Mouse (Mus musculus) c-Kit-negative CD71-positive TER-119-positive erythroid progenitor cells, embryonic 14.5 days (primary cell): Measurements from ENCODE around the gene Nxph4.

Experiments used
- DNase-seq: peaks from one replicate; pipeline ENCODE4 v3.0.0-alpha.2; 2013; ENCODE audit warnings: low read depth, low spot score

Gene Nxph4

DNA sequence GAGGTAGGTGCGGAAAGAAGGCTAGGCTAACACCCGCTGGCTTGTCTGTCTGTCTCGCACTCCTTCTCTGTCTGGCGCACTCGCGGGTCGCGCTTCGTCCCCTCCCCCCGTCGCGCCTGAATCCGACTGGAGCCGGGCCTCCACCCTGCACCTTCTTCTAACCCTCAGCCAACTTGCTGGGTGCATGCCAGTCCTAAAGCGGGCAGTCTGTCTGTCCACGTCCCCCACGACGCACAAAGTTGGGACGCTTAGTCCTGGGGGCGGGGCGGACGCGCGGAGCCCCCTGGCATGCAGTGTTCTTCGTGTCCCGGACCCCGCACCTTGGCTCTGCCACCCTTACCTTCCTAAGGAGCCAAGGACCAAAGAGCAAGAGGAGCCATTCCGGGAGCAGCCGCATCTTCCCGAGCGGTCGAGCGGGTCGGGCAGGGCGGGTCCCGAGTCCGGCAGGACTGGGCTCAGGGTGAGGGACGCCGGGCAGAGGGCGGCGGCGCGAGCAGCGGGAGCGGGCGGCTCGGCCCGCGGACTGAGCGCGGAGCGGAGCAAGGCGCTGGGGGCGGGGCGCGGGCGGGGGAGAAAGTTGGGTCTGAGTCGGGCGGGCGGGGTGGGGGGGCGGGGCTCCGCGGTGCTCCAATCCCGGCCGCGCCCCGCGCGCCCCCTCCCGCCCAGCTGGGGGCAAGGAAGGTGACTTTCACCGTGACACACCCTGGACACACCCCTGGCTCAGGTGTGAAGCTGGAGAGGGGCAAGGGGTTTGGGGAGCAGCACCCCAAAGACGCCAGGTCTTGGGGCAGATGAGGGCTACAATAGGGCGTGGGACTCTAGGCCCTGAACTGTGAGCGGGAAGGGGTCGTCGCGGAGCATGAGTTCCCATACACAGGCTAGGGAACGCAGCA, at the start of gene Nxph4:
Gene Nxph4 (minus strand): TSS at position 524 of the 893 bp plus-strand sequence.
- no peak for DNase-seq

DNA sequence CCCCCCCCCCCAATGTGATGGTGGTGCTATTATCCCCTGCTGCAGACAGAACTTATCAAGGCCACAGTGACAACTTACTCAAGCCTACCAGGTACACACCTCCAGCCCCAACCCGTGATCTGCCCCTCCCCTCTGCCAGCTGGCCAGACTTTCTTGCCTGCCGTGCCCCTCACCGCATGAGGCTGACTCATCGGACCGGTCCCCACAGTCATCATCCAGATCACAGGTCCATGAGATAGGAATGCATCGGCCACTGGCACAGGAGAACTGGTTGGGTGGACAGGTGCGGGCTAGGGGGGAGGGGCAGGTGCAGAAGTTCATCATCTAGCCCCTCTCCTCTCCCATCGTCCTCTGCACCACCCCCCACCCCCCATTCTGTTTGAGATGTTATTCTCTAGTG, 49.3 kb upstream of the Nxph4 start:
- DNase-seq: no peak

DNA sequence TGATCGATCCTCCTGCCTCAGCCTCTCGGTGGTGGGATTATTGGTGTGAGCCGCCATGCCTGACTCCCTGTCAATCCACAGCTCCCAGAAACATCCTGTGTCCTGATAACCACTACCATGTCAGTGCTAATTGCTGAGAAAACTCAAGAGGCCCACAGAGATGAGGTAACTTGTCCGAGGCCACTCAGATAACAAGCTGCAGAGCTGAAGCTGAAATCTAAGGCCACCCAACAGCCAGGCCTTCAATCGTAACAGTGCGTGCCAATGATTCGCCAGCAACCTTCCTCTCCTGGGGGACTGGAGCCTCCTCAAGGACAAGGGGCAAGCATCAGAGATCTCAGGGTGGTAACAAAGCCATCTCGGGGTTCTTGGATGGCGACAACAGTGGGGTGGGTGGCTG, 46.9 kb upstream of the Nxph4 start:
- DNase-seq: no peak

DNA sequence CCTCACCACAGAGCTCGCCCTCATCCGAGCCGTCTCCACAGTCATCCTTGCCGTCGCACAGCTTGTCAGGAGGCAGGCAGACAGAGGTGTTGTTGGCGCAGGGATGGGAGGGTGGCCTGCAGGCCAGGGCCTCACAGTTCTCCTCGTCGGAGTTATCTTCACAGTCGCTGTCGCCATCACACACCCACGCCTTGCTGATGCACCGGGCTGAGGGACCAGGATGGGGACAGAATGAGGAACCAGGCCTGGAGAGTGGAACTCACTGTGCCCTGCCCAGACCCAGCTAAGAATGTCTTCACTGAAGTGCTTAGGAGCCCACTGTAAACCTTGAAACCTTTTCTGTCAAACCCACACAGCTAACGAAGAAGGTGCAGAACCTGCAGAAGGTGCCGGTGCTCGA, 43.6 kb upstream of the Nxph4 start:
- no peak for DNase-seq

DNA sequence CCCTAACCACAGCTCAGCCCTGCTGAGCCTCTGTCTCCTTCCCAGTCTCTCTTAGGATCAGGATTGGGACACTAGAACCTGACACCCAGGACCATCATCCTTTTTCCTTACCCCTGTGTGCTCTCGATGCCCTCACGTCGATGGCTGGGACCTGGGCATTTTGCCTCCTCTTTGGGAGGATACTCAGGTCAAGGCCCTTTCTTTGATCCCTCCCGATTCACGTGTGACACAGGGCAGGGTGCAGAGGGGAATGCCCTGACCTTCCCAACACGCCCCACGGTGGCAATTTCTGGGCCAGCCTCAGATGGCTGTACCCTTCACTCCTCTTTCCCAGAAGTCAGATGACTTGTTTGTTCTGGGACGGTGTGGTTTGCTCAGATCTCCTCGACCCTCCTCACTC, 42.8 kb upstream of the Nxph4 start:
- DNase-seq: no peak

DNA sequence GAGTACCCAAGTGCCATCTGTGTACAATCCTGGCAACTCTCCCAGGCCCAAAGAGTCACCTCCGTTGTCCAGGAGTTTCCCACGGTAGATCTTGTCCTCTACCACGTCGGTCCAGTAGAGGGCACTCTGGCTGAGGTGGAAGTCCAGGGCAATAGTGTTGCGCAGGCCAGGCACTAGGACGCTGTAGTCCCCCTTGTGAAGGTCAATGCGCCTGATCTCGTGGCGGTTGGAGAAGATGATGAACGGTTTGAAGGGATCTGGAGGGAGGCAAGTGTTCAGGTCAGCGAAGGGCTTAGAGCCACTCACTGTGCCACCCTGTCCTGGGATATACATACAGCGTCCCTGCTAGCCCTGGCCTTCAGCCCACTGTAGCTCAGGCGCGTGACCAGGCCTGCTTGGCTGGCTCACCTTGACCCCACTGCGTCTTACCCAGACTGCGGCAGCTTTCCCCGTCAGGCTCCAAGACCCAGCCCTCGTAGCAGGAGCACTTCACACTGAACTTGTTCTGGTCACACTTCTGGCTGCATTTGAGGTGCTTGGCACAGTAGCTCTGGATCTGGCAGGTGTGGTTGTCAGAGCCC, 42.1 kb upstream of the Nxph4 start:
- DNase-seq: no peak

DNA sequence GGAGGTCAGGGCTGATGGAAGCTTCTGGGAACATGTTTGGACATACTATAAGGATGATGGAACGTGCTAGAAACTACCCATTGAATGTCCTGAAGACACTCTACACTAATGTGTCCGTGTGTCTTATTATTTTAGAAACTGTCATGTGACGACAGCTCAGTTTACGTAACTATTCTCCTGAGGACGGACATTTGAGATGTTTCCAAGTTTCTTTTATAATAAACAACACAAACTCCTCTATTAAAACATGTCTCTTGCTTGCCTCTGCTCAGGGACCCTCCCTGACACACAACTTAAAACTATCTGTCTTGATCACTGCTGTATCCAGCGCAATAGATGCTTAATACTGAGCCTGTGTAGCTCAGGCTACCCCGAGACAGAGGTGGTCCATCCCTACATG, 41.4 kb upstream of the Nxph4 start:
- no peak for DNase-seq

DNA sequence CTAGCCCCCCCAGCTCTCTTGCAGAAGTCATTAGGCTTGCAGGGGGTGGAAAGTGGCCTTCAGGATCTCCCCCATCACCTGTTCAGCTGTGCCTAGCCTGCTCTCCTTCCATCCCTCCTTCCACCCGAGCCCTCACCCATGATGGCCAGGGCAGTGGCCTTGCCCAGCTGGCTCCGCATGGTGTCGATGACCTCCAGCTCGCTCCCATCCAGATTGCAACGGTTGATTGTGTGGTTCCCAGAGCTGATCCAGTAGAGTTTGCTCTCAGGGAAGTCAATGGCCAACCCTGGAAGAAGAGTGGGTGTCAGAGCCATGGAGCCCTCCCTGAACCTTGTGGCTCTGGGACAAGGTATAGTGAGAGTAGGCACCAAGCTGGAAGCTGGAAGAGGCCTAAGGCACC, 37.9 kb upstream of the Nxph4 start:
- DNase-seq: no peak

DNA sequence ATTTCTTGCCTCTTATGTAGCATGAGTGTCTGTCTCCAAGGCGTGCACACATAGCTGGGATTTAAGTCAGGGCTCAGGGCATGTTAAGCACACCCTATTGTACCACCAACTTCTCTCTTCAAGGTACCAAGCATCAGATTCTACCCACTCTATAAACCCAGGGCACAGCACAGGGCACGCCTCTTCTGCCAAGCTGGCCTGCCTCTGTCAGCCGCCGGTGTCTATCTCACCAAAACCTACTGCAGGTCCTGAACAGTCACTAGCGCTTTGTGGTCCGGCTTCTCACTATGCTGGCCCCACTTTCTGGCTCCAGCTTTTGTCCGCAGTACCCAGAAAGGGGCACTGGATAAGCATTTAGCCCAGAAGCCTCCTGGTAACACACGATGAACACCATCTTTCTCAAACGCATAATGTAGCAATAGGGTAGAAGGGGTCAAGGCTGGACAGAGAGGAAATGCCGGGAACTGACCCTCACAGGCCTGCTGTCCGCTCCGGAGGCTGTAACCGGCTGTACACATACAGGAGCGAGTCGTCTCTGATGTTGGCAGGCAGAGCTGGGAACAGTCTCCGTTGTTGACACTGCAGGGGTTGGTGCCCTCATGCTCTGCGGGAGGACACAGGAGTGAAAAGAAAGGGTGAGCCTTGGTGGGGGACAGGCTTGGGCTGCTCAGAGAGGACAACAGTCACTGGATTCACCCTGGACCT, 36.7 kb upstream of the Nxph4 start:
- no peak for DNase-seq

DNA sequence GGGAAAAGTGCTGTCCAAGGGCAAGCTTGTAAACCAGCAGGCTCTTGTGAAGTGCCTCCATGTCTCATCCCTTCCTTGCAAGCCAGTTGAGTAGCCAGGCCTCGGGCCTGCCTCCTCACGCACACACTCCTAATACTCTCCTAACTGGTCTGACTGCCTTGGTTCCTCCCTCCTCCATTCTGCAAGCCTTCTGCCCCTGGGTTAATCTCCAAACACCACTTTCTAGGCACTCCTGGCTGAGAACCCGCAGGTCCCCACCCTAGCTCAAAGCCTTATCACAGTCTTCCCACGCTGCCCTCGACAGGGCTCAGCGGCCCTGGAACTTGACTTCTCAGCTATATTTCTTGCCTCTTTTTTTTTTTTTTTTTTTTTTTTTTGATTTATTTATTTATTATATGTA, 36.0 kb upstream of the Nxph4 start:
- peak; percentile 28 for DNase-seq

DNA sequence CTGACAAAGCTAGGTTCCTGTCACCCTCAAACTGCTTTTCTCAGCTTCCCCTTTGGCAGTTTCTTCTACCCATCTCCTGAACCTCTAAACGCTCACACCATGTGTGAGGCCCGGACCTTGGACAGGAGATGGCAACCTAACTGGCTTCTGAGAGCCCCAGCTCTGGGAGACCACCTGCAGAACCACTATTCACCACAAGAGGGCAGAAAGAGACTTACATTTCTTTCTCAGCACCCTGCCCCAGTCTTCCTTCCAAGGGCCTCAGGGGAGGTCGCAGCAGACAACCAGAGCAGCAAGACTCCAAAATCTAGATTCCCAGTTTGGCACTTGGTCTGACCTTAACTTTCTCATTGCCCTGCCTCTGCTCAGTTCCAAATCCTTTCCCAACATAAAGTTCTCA, 35.1 kb upstream of the Nxph4 start:
- DNase-seq: peak; percentile 52

DNA sequence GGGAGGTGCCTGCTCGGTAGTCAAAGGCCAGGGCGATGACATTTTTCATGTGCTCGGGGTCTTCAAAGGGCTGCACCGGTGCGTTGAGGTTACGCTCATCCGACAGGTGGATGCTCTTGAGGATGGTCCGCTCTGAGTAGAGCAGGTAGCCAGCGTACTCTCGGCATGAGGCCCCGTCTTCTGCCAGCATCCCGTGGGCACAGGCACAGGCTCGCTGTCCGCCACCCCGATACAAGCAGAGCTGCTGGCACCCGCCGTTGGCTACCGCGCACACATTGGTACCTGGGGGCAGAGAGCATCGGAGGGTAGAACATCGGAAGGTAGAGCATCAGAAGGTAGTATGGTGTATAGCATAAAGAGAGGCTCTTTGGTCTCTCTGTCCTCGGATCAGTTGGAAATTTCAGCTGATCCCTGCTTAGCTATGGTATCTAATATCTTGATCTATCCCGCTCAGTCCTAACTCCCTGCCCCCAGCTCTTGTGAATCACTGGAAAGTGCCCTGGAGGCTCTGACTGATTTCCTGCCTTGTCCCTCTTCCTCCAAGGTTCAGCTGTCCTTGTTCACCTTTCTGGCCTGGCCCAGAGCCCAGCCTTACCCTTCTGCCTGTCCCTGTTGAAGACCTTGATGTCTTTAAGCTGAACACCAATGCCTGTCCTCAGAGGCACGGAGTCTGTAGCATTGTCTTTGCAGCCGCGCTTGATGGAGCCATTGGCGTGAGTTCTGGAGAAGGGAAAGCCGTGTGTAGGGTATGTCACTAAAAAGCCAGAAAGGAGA, 32.4 kb upstream of the Nxph4 start:
- no peak for DNase-seq

DNA sequence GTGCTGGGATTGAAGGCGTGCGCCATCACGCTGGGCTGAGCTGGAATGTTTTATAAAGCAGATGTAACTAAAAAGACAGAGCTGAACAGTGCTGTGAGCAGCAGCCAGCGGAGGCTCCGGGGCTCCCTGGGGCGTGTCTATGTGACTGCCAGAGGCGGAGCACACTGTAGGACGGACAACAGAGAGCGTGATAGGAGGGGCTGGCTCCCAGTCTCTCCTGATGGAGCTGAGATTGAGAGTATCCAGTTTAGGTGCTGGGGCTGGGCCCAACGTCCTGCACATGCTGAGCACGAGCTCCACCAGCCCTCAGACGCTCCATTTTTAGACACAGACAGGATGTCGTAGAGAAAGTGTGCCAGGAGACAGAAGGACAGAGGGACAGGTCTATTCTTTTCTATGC, 29.9 kb upstream of the Nxph4 start:
- no peak for DNase-seq

DNA sequence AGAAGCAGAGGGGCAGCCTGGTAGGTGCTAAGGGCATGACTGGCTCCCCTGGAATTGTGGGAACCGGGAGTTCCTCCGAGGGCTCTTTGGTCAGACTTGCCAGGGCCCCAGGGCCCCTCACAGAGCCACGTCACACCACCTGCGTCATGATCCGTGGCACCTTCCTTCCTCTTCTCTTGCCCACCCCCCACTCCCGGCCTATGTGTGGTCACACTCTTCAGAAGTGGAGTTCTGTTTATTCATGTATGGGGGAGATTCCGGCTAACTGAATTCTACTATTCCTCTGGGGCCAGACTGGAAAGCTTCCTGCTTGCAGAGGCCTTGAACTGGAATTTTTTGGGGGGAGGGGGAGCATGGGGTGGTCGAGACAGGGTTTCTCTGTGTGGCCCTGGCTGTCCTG, 29.5 kb upstream of the Nxph4 start:
- no peak for DNase-seq

DNA sequence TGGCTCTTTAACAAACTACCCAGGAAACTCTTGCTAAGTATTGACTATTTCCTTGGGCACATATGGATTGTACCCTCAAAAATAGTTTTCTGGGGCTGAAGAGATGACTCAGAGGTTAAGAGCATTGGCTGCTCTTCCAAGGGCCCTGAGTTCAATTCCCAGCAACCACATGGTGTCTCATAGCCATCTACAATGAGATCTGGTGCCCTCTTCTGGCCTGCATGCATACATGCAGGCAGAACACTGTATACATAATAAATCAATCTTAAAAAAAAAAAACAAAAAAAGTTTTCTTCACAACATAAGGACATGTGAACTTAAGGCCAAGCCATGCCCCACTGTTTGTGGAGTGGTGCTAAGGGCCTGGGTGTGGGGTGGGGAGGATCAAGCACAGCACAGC, 26.8 kb upstream of the Nxph4 start:
- DNase-seq: no peak

DNA sequence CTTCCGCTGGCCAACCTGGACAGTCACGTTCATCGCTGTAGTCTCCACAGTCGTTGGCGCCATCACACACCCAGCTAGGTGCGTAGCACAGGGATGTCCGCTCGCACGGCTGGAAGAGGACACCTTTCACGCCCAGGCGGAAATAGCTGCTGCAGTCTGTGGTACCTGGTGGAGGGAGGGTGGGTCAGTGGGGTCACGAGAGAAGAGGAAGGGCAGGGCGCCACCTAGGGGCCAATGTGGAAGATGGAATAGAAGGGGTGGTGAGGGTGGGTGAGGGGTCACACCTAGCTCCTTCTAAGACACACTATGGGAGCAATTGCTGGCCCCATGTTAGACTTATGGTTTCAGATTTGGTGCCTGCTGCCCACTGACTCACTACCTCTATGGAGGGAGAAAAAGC, 23.0 kb upstream of the Nxph4 start:
- DNase-seq: no peak

DNA sequence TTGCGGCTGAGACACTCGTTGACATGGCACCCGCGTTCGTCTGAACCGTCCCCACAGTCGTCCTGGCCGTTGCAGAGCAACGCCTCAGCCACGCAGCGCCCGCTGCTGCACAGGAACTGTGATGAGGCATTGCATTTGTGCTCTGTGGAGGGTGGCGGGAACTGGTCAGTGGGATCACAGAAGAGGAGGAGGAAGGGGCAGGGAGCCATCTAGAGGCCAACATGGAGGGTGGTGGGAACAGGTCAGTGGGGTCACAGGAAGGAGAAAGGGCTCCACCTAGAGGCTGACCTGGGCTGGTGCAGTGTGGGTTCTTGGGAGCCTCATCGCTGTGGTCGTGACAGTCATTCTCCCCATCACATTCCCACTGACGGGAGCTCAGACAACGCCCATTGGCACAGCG, 21.3 kb upstream of the Nxph4 start:
- DNase-seq: no peak

DNA sequence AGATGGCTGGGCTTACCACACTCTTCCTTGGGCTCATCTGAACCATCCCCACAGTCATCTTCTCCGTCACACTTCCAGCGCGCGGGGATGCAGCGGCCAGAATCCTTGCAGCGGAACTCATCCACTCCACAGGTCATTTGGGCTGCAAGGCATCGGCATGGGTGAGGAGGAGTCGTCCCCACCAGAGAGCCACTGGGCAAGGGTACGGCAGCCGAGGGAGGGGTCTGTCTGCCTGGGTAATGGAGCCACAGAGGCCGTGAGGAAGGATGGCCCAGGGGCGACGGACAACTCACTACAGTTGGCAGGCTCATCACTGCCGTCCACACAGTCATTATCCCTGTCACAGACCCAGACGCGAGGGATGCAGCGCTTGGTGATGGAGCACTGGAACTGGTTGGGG, 15.5 kb upstream of the Nxph4 start:
- DNase-seq: no peak

DNA sequence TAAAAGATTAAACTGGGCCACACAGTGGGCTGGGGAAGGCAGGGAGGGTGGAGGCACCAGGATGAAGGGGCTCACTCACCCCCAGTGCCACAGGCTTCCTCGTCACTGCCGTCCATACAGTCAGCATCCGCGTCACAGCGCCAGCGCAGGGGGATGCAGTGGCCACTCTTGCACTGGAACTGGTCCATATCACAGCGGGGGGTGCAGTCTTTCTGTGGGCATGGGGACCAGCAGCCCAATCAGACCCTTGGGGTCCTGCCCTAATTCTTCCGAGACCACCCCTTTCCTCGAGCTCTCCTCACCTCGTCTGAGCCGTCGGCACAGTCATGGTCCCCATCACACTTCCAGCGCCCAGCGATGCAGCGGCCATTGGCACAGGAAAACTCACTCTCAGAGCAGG, 13.9 kb upstream of the Nxph4 start:
- no peak for DNase-seq

DNA sequence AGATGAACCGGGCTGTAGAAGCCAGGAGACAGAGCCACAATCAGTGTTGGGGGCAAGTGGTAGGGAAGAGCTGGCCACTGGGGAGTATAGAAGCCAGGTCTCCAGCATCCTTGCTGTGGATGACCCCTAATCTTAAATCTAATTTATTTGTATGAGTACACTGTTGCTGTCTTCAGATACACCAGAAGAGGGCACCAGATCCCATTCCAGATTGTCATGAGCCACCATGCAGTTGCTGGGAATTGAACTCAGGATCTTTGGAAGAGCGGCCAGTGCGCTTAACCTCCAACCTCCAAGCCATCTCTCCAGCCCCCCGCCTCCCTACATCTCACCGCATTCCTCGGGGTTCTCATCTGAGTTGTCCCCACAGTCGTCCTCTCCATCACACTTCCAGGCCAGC, 12.1 kb upstream of the Nxph4 start:
- no peak for DNase-seq

DNA sequence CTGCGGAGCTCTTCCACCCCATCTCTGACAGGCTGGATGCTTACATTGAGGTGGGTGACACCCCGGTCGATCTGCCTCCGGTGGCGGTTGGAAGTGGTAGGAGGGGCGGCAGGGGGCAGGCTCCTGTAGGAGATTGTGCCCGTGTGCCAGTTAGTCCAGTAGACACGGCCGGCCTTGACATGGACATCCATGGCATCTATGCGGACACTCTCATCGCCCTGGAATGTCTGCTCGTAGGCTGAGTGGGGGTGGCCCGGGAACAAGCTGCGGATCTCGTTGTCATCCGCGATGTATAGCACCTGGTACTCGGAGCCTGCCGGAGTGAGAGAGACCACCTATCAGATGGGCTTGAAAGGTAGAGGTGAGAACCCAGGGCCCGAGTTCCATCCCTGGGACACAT, 10.0 kb upstream of the Nxph4 start:
- DNase-seq: no peak

DNA sequence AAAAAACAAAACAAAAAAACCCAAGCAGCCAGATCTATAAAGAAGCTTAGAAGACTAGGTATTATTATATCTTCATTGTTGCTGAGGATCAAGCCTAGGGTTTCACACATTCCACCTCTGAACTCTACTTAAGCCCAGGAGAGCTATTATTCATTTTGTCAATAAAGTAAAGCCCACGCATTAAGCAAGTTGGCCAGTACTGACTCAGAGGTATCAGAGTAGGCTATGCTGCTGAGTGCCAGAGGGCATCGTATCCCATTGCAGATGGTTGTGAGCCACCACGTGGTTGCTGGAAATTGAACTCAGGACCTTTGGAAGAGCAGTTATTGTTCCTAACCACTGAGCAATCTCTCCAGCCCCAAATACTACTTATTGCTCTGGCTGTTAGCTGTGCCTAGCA, 9.6 kb upstream of the Nxph4 start:
- no peak for DNase-seq
